Mouse (Mus musculus) thymus, adult 2 months (tissue): Measurements from ENCODE around the gene Ehf.

ENCODE experiments used
- CTCF ChIP-seq: fragments of 200-500 bp; IDR thresholded peaks from 2 replicates; pipeline ENCODE4 v1.5.1; 2012; ENCODE audit warnings: mild to moderate bottlenecking, control low read depth, low read length, moderate library complexity, borderline replicate concordance; ENCODE audit not compliant: control insufficient read depth, poor library complexity, insufficient read depth; ENCODE audit errors: extremely low read depth
- POLR2A ChIP-seq: fragments of 200-500 bp; IDR thresholded peaks from 2 replicates; pipeline ENCODE4 v1.6.1; 2012; ENCODE audit warnings: mild to moderate bottlenecking, low read length, control low read depth, moderate library complexity; ENCODE audit not compliant: control insufficient read depth, poor library complexity, insufficient read depth; ENCODE audit errors: extremely low read depth

GRCm38 (mm10) chr2:103303132-103303531 is at the start of gene Ehf:
- TF ChIP-seq POLR2A (no peak), CTCF (no peak)
